Mouse (Mus musculus) NIH3T3 (cell line): ENCODE results near the gene Nckap1l.
A peak's percentile ranks its signal among the peaks of the same experiment; 100 is the strongest.

Experiments
- DNase-seq: peaks from one replicate; pipeline ENCODE4 v3.0.0-alpha.2; 2012; ENCODE audit warnings: low read depth

Nckap1l gene

DNA sequence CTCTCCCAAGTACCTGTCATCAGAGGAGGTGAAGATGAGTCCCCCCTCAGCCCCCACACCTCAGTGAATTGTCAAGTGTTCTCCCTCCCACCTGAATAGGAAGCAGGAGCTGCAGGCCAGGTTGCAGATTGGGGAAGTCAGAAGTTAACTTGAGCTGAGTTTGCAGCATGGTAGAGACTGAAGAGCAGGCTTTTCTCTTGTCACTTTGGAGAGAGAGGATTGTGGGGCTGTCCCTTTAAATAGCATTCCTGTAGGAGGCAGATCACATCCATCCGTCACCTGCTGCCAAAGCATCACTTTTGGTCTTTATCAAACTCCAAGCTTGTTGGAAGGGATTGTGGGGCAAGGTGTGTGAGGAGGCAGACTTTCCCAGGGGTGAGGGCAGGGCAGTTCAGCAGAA, 47.1 kb downstream of the Nckap1l start:
- no peak for DNase-seq

DNA sequence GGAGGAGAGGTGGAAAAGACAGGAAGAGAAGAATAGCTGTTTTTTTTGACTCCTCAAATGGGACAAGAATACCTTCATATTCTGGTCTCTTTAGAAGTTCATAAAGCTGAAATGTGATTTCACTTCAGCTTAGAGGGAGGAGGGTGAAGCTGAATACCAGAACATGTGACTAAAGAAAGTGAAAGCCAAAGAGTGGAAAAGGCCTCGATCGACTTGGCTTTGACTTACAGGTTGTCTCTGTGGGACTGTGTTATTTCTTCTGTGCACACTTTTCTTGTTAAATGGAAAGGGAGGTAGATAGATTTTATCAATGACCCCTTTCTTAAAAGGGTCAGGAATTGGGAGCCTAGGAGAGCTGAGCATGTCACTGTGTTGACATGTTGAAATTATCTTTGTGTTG, 47.6 kb downstream of the Nckap1l start:
- no peak for DNase-seq

DNA sequence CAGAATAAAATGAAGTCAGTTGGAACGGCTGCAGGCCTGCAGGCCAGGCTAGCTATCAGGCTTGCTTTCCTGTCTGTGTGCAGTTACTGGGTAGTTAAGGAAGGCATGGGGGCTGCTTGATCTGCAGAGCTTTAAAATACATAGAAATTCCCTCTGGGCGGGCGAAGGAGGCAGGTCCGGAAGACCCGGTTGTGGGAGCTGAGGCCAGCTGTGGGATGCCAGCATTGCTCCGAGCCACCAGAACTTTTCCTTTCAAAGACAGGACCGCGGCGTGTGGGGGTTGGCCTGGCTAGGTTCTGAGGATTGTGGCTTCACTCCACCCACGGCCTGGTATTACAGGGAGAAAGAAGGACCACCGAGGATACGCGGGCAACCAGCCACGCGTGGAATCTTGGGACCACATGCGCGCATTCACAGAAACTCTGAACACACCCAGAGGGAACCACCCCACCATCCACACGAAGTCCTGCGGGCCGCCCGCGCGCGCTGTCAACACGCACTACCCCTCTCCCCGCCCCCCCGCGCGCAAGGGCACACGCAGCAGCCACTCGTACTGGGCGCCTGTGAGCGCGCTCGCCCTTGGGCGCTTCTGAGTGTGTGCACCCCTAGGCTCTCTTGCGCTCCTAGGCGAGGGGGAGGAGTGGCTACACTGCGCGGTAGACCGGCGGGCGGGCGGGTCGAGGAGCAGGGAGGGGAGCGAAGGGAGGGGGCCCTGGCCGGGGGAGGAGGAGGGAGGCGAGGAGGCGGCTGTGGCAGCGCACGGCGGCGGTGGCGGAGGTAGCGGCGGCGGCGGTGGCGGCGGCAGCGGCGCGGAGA, 49.0 kb downstream of the Nckap1l start, which contains the start of gene Pde1b:
TSS of gene Pde1b (plus strand) at position 600 of the 816 bp plus-strand sequence.
- no peak for DNase-seq

- DNase-seq: no peak
These were observed 49.6 kb downstream of the Nckap1l start for GRCm38 (mm10) chr15:103503251-103503600.

DNA sequence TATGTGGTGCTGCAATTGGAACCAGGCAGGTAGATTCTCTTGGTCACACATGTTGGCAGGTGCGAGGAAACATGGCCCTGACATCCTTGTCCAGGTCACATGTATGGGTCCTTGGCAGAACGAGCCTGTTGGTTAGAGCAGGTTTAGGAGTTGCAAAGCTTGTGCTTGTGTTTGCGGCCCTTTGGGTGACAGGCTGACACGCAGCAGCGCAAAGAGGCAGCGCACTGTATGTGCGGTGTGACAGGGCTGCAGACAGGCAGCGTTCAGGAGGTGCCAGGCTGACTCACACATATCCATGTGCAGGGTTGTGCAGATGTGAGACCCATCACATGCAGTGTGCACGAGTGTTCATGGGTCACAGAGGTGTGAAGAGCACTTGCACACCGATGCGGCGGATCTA, 50.1 kb downstream of the Nckap1l start:
- no peak for DNase-seq

DNA sequence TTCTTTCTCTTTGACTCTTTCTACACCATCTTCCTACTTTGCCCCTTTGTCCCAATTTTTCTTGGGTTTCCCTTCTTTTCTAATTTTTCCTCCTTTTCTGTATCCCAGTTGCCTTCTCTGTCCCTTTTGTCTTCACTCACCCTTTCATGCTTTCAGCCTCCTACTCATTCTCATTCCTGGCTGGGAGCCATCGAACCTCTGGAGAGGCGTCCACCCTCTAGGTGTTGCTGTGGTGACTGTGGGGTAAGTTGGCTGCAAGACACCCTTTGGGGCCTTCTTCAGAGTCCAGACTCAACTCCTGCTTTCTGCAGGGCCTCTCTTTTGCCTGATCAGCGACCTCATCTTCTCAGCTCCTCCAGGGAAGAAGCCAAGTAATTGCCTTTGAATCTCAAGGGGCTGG, 55.7 kb downstream of the Nckap1l start:
- peak; percentile 53 for DNase-seq

DNA sequence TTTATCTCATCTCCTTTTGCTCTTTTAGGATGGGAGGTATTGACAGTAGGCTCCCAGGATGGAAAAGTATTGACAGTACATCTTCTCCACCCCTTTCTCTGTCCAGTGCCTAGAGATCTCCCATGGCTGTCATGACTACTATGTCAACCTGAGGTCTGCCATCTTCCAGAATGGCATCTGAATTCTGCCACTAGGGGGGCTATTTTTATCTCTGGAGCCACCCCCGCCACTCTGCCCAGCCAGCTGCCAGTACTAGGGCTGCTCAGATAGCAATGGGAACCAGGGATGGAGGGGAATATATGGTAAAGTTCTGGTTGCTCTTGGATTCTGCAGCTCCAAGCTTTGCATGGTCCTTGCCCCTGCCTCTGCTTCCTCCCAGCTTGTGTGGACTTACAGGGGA, 58.1 kb downstream of the Nckap1l start:
- no peak for DNase-seq

DNA sequence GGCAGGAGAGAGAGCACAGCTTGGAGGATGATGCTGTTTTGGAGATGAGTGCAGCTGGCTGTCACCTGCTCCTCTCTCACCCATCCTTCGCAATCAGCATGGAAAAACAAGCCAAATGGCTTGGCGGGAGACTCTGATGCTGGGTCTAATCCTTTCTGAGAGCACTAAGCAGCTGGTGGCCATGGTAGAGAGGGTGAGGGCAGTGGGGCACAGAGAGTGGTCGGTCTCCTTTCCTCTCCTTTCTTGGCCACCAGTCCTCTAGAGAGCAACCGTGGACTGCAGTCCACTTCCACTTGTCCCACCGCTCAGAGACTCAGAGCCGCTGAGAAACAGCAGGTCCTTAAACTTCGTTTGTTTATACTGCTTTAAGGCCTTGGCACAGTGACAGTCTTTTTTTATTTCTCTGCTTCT, 60.0 kb downstream of the Nckap1l start:
- DNase-seq: no peak

- peak; percentile 82 for DNase-seq
These were observed 60.5 kb downstream of the Nckap1l start for GRCm38 (mm10) chr15:103514119-103514518.

GRCm38 (mm10) chr15:103514914-103515313, 61.3 kb downstream of the Nckap1l start:
- DNase-seq: peak; percentile 66

DNA sequence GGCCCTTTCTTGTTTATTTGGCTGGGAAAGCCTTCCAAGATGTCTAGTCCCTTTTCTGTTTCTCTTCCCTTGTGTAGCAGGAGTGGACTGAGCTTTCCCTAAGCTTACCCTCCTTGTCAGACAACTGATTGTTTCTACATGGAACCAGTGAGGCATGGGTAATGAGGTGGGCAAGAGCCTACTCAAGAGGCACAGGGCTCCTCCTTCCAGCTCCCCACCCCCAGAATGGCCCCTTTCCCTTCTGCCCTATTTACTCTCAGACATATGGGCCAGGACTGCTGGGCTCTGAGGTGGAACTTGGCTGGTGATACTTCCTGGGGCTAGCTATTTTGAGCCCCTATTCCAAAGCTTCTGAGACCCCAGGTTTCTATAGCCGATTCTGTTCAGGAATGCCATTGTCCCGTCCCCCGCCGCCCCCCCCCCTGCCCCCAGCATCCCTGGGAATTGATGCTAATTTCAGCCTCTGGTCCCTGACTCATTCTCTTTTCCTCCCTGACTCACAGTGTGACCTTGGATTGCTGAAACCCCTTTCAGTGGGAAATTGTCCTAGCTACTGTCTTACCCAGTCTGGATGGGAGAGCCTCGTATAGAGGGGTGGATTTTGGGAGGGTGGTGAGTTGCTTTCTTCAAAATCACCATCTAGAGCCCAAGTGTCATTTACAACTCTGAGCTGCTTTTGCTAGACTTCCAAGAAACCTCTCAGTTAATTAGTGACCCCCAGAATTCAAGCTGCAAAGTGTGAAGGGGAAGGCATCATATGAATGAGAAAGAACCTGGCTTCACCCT, 65.2 kb downstream of the Nckap1l start:
- peak; percentile 43 for DNase-seq

- no peak for DNase-seq
These were observed 66.1 kb downstream of the Nckap1l start for GRCm38 (mm10) chr15:103519386-103520378.

DNA sequence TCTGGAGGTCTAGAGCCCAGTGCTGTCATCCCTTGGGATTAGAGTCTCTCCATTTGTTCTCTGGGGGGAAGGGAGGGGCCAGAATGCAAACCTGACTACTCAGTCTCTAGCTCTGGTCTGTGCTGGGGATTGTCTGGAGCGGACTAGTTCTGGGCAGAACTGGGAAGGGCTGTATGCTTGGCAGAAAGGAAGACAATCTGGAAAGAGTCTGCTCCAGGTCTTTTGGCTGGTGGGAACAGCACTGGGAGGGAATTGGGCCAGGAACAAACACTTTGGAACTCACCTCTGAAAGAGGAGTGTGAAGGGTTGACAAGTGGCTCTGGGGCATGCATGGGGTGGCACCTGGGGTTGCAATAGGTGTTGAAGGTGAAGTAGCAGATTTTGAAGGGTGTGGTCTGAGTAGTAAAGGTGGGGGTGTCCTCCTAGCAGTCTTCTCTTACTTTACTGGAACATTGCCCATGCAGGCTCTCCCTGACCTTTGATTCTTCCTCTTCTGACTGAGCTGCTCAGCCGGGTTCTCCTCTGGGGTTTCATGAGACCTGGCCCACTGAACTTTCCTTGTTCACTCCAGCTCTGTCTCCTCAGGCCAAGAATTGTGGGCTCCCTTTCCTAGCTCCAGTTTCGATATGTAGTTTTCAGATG, 69.0 kb downstream of the Nckap1l start:
- DNase-seq: no peak

- no peak for DNase-seq
These were observed 69.6 kb downstream of the Nckap1l start for GRCm38 (mm10) chr15:103523156-103523555.

- peak; percentile 78 for DNase-seq
These were observed 76.8 kb downstream of the Nckap1l start for GRCm38 (mm10) chr15:103530372-103530771.

- DNase-seq: no peak
These were observed 80.5 kb downstream of the Nckap1l start for GRCm38 (mm10) chr15:103534054-103534620.

DNA sequence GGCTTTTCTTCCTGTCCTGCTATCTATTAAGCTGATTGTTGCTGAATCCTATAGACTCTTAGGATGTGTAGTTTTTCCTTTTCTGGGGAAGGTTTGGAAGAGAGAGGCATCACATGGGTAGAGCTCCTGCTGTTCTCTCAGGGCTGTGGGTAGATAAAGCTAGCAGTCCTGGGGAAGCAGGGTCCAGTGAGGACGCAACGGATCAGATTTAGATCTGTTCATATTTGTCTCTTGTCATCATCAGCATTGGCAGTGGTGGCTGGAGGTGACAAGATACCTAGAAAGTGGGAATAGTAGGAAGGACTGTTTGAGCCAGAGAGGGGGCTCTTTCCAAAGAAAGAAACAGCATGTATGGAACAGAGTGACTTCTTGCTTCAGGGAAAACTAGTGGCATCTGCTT, 81.4 kb downstream of the Nckap1l start:
- DNase-seq: no peak

DNA sequence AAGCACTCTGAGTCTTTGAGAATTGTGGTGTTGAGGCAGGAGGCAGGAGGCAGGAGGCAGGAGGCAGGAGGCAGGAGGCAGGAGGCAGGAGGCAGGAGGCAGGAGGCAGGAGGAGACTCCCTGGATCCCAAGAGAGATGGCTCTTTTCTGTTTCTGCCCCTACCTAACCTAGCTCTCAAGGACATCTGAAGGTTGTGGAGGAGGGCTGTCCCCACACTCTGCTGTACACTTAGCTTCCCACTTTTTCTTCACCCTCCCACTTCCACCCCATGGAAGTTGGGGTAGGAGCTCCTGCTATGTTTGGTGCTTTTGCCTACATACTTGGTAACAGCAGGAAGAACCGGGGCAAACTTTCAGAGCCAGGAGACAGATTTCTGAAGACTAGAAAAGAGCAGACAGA, 82.2 kb downstream of the Nckap1l start:
- DNase-seq: no peak

DNA sequence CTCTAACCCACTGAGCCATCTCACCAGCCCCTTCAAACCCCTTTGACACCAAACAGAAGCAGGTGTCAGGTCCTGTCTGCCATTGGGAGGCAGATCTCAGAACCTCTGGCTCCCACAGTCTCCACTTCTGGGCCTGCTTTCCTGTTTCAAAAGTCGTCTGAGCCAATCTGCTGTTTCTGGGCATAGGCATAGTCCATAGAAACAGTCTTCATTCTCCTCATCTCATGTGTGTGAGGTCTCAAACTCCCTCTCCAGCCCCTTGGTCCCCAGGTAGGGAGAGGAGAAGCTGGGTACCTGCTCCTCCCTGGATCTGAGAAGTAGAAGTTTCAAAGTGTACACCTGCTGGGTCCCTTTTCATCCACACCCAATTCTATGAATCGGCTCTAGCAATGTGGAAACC, 82.9 kb downstream of the Nckap1l start:
- DNase-seq: no peak

DNA sequence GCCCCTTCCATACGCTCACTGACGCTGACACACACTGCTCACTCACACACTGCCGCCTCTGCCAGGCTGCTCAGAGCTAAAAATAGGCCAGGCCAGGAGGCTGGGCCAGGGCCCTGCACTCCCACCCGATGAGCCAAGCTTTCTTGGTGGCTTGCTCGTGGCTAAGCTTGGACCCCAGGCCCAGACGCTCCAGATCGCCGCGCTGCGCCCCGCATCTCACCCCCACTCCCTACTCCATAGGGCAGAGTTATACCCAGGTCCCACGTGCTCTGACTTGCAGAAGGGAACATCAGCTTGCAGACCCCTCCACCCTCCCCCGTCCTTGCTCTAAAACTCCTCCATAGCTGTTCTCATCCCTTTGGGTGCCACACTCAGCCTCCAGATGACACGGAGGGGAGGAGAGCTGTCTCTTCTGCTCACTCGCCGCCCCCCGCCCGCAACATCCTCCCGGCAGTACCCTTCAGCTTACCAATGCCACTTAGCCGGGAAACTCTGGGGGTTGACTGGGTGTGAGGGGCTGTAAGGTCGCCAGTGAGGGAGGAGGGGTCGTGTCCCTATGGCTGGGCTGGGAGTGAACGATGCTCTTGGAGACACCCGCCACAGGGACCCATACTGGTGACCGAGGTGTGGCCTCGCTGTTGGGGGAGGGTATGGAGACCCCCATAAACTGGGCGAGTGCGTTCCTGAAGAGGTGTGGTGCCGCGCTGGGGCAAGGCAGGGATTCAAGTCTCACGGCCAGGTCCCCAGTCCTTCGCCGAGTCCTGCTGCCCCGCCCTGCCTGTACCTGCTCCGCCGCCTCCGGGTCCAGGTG, 83.6 kb downstream of the Nckap1l start:
- DNase-seq: peak; percentile 58
